Mouse (Mus musculus): ENCODE measurements around the gene Tha1.

GRCm38 (mm10) chr11:117872861-117873608 lies at the start of gene Tha1:
- TF ChIP-seq CTCF (IDR thresholded peaks at IDR 0.05; ENCODE audit: extremely low read depth, insufficient read depth, insufficient read length, insufficient replicate concordance) (no peak), POLR2A (IDR thresholded peaks at IDR 0.05; ENCODE audit: low read depth, low read length) (peak; percentile 22; the same call in 1 of the 2 replicates)
